Mouse (Mus musculus) stomach, embryonic 15.5 days (tissue): ENCODE measurements around the gene Fbxw21. TPM values are rescaled to one million over a fixed set of nuclear protein-coding genes. Genes with fewer than 3 reads are reported as not detected.

ENCODE experiments used
- ATAC-seq: fragments of 200-750 bp; cut with Nextera tagmentation; 2 replicates; pipeline ENCODE4 v1.8.0; 2017; ENCODE audit warnings: low read depth, moderate number of reproducible peaks, moderate TSS enrichment; ENCODE audit not compliant: insufficient read depth, low FRiP score
- H3K27ac ChIP-seq: fragments of 300-500 bp; sonication (generic); 2 replicates; pipeline ENCODE4 v1.5.1; 2015; ENCODE audit warnings: mild to moderate bottlenecking, inconsistent platforms
- H3K27me3 ChIP-seq: fragments of 300-500 bp; sonication (generic); replicated peaks from 2 replicates; pipeline ENCODE4 v1.6.1; 2015; ENCODE audit warnings: inconsistent platforms
- H3K36me3 ChIP-seq: fragments of 300-500 bp; sonication (generic); 2 replicates; pipeline ENCODE4 v1.6.1; 2015; ENCODE audit warnings: inconsistent platforms
- H3K4me1 ChIP-seq: fragments of 300-500 bp; sonication (generic); 2 replicates; pipeline ENCODE4 v1.6.1; 2015; ENCODE audit warnings: inconsistent platforms
- H3K4me2 ChIP-seq: fragments of 300-500 bp; sonication (generic); 2 replicates; pipeline ENCODE4 v1.6.1; 2015; ENCODE audit warnings: mild to moderate bottlenecking, inconsistent platforms
- H3K4me3 ChIP-seq: fragments of 300-500 bp; sonication (generic); replicated peaks from 2 replicates; pipeline ENCODE4 v1.5.1; 2015; ENCODE audit warnings: inconsistent platforms
- H3K9ac ChIP-seq: fragments of 300-500 bp; sonication (generic); 2 replicates; pipeline ENCODE4 v1.6.1; 2015; ENCODE audit warnings: inconsistent platforms
- H3K9me3 ChIP-seq: fragments of 300-500 bp; sonication (generic); 2 replicates; pipeline ENCODE4 v1.6.1; 2016; ENCODE audit warnings: inconsistent platforms
- WGBS: fragments of 180-500 bp; shearing (Covaris S2); methylation state at CpG from one replicate; pipeline ENCODE4 v1.1.7; 2015; 5-methylcytosine and 5-hydroxymethylcytosine counted together
- polyA plus RNA-seq: library from polyadenylated mRNA; unstranded; fragments of >200 nt; fragmentation: Nextera tagmentation; extraction: Ambion mirVana; gene quantifications from 2 replicates; pipeline ENCODE4 v1.2.1, GENCODE M21; 2015

Gene Fbxw21
- polyA plus RNA-seq, 1 experiment from 2014 or later, result not detected

- peaks cover 60% of the 10 kb centered on the region for H3K4me1 ChIP-seq
- H3K9me3 ChIP-seq, result no peaks in the 10 kb centered on the region
- no peak overlapping the region for H3K9ac ChIP-seq
- ATAC-seq, result no peak
- H3K27me3 ChIP-seq, result no peaks in the 10 kb centered on the region
- H3K4me2 ChIP-seq, result peak overlapping the region; percentile 85
- peak overlapping the region; percentile 99 for H3K27ac ChIP-seq
- 20% methylated on average over 6 of the region's 6 CpGs for WGBS
- H3K36me3 ChIP-seq, result 0 out of 2 replicates have a peak, but pooled peaks cover 3% of the 10 kb centered on the region
- peak overlapping the region; percentile 80 for H3K4me3 ChIP-seq
Measured at GRCm38 (mm10) chr9:109097291-109097690, 64.5 kb downstream of the Fbxw21 start.

DNA sequence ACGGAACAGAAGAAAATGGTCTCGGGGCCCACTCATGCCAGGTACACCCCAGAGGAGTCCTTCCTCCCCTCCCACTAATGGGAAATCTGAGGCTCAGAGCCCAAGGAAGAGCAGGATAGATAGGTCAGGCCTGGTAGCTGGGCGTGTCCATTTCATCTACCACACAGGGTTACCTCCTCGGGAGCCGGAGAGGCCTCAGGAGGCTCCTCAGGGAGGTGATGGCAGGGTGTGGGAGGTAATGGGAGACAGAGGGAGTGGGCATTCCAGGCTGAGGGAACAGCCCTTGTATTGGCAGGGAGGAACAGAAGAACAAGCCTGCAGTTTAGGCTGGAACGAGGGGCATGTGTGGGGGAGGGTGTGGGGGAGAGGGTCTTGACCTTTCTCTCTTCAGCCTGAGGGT, 65.0 kb downstream of the Fbxw21 start:
- WGBS, result 27% methylated on average over 6 of the region's 6 CpGs
- Histone ChIP-seq H3K36me3 (0 out of 2 replicates have a peak, but pooled peaks cover 3% of the 10 kb centered on the region), H3K4me1 (peaks cover 60% of the 10 kb centered on the region), H3K27me3 (no peaks in the 10 kb centered on the region), H3K27ac (peak overlapping the region; percentile 99), H3K4me2 (peak overlapping the region; percentile 85), H3K9me3 (no peaks in the 10 kb centered on the region), H3K4me3 (peak overlapping the region; percentile 80), H3K9ac (peak overlapping the region; percentile 74; the same call in 1 of the 2 replicates)
- no peak for ATAC-seq

GRCm38 (mm10) chr9:109096251-109096661, 65.6 kb downstream of the Fbxw21 start:
- peak overlapping the region; percentile 85 for H3K4me2 ChIP-seq
- peak overlapping the region; percentile 74 for H3K9ac ChIP-seq
- H3K9me3 ChIP-seq, result no peaks in the 10 kb centered on the region
- peaks cover 60% of the 10 kb centered on the region for H3K4me1 ChIP-seq
- no peaks in the 10 kb centered on the region for H3K27me3 ChIP-seq
- 0 out of 2 replicates have a peak, but pooled peaks cover 3% of the 10 kb centered on the region for H3K36me3 ChIP-seq
- peak overlapping the region; percentile 99 for H3K27ac ChIP-seq
- no peak for ATAC-seq
- peak overlapping the region; percentile 80 for H3K4me3 ChIP-seq
- WGBS, result 18% methylated on average over 9 of the region's 9 CpGs

DNA sequence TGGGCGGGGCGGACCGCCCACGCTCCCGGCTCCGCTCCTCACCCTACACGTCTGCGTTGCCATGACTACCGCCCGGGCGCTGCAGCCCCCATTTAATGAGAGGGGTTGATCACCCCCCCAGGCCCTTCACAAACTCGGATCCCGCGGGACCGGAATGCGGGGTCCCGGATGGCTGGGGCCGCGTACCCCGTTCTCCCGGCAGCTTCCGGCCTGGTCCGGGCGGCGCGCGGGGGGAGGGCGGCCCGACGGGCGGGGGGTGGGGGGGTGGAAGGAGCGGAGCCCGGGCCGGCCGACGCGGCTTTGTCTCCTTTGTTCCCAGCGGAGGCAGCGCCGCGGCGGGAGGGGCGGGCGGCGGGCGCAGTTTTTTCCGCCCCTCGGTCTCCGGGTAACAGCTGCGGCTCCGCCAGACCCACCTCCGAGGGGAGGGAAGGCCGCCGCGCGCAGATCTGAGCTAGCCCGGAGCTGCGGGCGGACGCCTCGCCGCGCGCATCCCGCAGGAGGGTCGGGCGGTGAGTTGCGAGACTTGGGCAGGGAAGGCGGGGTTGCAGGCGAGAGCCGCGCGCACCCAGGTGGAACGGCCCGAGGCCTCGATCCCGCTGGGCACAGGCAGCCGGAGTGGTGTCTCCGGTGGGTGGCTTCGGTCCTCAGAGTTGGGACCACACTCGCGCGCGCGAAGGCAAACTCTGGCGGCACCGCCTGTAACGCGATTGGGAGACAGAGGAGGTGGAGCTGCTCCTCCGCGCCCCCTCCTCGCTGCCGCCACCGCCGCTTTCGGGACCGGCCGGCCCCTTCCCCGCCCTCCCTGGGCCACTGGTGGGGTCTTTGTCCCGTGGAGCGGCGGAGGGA, 66.5 kb downstream of the Fbxw21 start, which contains the start of gene Plxnb1:
TSS of gene Plxnb1 (plus strand) at position 253 of the 846 bp plus-strand sequence.
- peak within 1 kb of the TSS; percentile 85 for H3K4me2 ChIP-seq
- WGBS, result under 1% methylated on average over 97 of the region's 102 CpGs

DNA sequence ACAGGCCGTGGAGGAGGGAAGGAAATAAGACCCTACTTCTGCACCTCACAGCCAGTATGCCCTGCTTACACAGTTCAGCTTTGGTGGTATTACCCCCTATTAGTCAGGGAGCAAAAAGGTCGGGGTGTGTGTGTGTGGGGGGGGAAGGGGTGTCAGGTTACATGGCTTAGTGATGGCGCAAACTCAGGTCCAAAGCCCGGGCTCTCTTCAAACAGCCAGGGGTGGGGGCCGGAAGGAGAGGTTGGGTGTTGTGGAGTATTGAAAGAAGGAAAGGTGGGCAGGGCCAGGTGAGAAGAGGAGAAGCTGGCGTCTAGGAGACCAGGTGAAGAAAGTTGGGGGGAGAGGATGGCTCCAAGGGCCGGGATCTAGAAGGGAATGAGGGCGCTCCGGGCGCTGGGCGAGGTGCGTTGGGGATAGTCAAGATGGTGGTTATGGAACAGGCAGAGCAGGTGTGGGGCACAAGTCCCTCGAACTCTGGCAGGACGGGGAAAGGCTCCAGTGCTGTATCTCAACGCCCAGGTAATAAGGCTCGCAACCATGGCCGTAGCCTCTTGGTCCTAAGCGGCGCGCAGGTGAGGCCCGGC, 67.2 kb downstream of the Fbxw21 start:
- Histone ChIP-seq H3K4me1 (peaks cover 54% of the 10 kb centered on the region), H3K4me2 (peak overlapping the region; percentile 85), H3K36me3 (no peaks in the 10 kb centered on the region), H3K27me3 (no peaks in the 10 kb centered on the region), H3K9ac (peak overlapping the region; percentile 74), H3K27ac (peak overlapping the region; percentile 99), H3K9me3 (no peaks in the 10 kb centered on the region), H3K4me3 (peak overlapping the region; percentile 80)
- peak; percentile 54 for ATAC-seq
- 2% methylated on average over 21 of the region's 21 CpGs for WGBS

More for the DNA sequence above, 66.5 kb downstream of the Fbxw21 start, which contains the start of gene Plxnb1:
- ATAC-seq, result peak; percentile 38
- H3K27ac ChIP-seq, result peak within 1 kb of the TSS; percentile 99
- H3K9me3 ChIP-seq, result no peaks in the 10 kb centered on the region
- 0 out of 2 replicates have a peak, but pooled peaks cover 3% of the 10 kb centered on the region for H3K36me3 ChIP-seq
- no peaks in the 10 kb centered on the region for H3K27me3 ChIP-seq
- H3K4me3 ChIP-seq, result peak within 1 kb of the TSS; percentile 80
- H3K4me1 ChIP-seq, result peaks cover 60% of the 10 kb centered on the region
- peak within 1 kb of the TSS; percentile 74 for H3K9ac ChIP-seq

DNA sequence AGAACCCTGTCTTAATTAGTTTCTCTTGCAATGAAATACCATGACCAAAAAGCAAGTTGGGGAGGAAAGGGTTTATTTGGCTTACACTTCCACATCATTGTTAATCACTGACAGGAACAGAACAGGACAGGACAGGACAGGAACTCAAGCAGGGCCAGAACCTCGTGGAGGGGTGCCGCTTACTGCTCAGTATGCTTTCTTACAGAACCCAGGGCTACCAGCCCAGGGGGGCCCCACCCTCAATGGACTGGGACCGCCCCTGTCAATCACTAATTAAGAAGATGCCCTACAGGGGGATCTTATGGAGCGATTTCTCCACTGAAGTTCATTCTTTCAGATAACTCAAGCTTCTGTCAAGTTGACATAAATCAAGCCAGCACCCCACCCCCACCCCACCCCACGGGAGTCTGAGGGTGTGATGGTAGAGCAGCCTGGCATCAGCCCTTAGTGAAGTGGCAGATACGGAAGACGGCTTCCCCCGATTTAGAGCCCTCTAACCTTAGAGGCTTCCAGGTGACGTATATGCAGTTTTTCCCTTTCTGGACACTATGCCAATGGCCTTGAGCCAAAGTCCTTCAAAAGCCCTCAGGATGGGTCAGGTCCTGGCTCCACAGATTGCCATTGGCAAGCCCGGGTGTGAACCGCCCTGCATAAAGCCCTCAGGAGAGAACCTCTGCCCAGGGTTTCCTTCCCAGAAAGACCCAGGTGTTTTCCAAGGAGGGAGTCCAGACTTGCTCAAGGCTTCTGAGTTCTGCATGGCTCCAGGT, 67.9 kb downstream of the Fbxw21 start:
- no peak; the same call in 1 of the 2 replicates for ATAC-seq
- H3K4me2 ChIP-seq, result peak overlapping the region; percentile 85
- no peak overlapping the region for H3K9ac ChIP-seq
- WGBS, result 19% methylated on average over 11 of the region's 11 CpGs
- H3K4me1 ChIP-seq, result peaks cover 48% of the 10 kb centered on the region
- no peaks in the 10 kb centered on the region for H3K9me3 ChIP-seq
- H3K27me3 ChIP-seq, result no peaks in the 10 kb centered on the region
- no peaks in the 10 kb centered on the region for H3K36me3 ChIP-seq
- H3K27ac ChIP-seq, result peak overlapping the region; percentile 99
- peak overlapping the region; percentile 80 for H3K4me3 ChIP-seq

DNA sequence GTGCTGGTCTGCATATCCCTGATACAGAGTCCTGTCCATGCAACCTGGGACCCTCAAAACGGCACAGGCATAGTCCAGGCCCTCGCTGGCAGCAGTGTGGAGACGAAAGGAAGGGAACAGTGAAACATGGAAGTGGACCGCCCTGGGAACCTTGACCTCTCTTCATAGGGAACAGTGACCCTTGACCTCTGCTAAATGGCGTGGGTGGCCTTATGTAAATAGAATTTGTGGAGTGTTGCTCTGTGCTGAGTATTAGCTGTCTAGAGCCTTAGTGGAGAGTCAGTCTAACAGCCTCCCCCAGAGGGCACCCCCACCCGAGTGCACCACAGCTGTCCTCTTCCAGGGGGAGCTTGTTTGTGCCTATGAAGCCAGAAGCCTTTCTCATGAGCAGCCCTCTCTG, 69.0 kb downstream of the Fbxw21 start:
- no peaks in the 10 kb centered on the region for H3K9me3 ChIP-seq
- peak overlapping the region; percentile 59; the same call in 1 of the 2 replicates for H3K27ac ChIP-seq
- no peak overlapping the region for H3K4me2 ChIP-seq
- 48% methylated on average over 6 of the region's 6 CpGs for WGBS
- no peaks in the 10 kb centered on the region for H3K36me3 ChIP-seq
- H3K4me1 ChIP-seq, result peaks cover 40% of the 10 kb centered on the region
- H3K4me3 ChIP-seq, result no peak overlapping the region
- H3K27me3 ChIP-seq, result no peaks in the 10 kb centered on the region
- no peak overlapping the region for H3K9ac ChIP-seq
- no peak for ATAC-seq

DNA sequence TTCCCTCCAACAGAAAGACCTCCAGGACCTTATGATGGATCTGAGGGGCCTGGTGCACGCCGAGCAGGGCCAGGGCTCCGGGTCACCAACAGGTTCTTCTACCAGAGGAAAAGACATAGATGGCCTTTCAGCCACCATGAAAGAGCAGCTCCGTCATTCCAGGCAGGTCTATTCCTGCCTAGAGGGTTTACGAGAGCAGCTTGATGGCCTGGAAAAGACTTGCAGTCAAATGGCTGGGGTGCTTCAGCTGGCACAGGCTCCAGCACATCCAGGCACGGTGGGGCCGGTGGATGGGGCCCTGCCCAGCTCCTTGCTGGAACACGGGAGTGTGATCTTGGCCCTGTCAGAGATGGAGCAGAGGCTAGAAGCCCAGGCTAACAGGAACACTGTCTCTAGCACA, 70.0 kb downstream of the Fbxw21 start:
- no peak overlapping the region for H3K4me3 ChIP-seq
- no peak overlapping the region for H3K9ac ChIP-seq
- peak overlapping the region; percentile 65 for H3K27ac ChIP-seq
- H3K36me3 ChIP-seq, result no peaks in the 10 kb centered on the region
- H3K4me1 ChIP-seq, result peaks cover 34% of the 10 kb centered on the region
- H3K27me3 ChIP-seq, result no peaks in the 10 kb centered on the region
- 82% methylated on average over 8 of the region's 8 CpGs for WGBS
- ATAC-seq, result no peak
- H3K9me3 ChIP-seq, result no peaks in the 10 kb centered on the region
- H3K4me2 ChIP-seq, result no peak overlapping the region

- no peak overlapping the region for H3K4me2 ChIP-seq
- no peaks in the 10 kb centered on the region for H3K27me3 ChIP-seq
- 62% methylated on average over 15 of the region's 15 CpGs for WGBS
- H3K9ac ChIP-seq, result no peak overlapping the region
- no peaks in the 10 kb centered on the region for H3K9me3 ChIP-seq
- H3K27ac ChIP-seq, result peak overlapping the region; percentile 65
- no peak overlapping the region for H3K4me3 ChIP-seq
- no peak for ATAC-seq
- H3K4me1 ChIP-seq, result peaks cover 24% of the 10 kb centered on the region
- no peaks in the 10 kb centered on the region for H3K36me3 ChIP-seq
Measured at GRCm38 (mm10) chr9:109090446-109090845, 71.4 kb downstream of the Fbxw21 start.
